Mouse (Mus musculus): ENCODE results near the gene Nsa2.

Gene Nsa2

GRCm38 (mm10) chr13:97087421-97087820 lies 50.3 kb downstream of the Nsa2 start:
- no peak for DNase-seq (ENCODE audit: low spot score)

- no peak for DNase-seq (ENCODE audit: low spot score)
These were observed 51.4 kb downstream of the Nsa2 start for GRCm38 (mm10) chr13:97086316-97086715.

GRCm38 (mm10) chr13:97082432-97082831 lies 55.3 kb downstream of the Nsa2 start:
- no peak for DNase-seq (ENCODE audit: low spot score)

- DNase-seq (ENCODE audit: low spot score): no peak
These were observed 57.1 kb downstream of the Nsa2 start for GRCm38 (mm10) chr13:97080615-97081014.

GRCm38 (mm10) chr13:97080201-97080600 lies 57.5 kb downstream of the Nsa2 start:
- DNase-seq (ENCODE audit: low spot score): no peak
